Mouse (Mus musculus) kidney, adult 2 months (tissue): ENCODE data around the gene Nqo1.

Experiments used
- CTCF ChIP-seq: fragments of 200-500 bp; conservative IDR thresholded peaks from 2 replicates; pipeline ENCODE4 v1.5.1; 2011; ENCODE audit warnings: low read depth, mild to moderate bottlenecking, control low read depth, low read length, moderate library complexity, mixed read lengths; ENCODE audit not compliant: insufficient read depth, insufficient read length
- POLR2A ChIP-seq: fragments of 200-500 bp; IDR thresholded peaks from one replicate; pipeline ENCODE4 v1.6.1; 2011; ENCODE audit warnings: low read depth, low read length, control low read depth

- TF ChIP-seq POLR2A (no peak), CTCF (no peak)
Measured at GRCm38 (mm10) chr8:107449130-107449529, 46.1 kb upstream of the Nqo1 start.
